Mouse (Mus musculus): ENCODE measurements around the gene Litaf.

DNA sequence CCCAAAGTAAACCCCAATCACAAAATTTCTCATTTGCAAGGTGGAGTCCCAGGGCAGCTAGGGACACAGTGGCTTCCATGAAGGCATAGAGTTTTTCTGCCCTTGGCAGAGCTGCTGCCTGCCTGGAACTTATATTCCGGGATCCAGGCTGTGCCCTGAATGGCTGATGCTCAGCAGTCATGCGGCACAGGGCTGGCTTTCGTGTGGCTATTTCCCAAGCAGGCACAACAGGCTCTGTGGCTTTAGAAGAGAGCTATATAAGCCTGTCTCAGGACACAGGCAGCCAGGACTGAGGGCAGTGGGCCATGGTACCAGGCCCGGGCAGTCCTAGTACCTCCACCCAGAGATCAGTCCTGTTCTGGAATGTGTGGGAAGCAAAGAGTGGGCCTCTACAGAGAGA lies 97.7 kb downstream of the Litaf start:
- no peak for TF ChIP-seq EP300 (IDR thresholded peaks at IDR 0.05)
- no peak for TF ChIP-seq CTCF (IDR thresholded peaks at IDR 0.05)
